Mouse (Mus musculus): Measurements from ENCODE around the gene Lepr. TPM values are rescaled to one million over a fixed set of nuclear protein-coding genes. Genes with fewer than 3 reads are reported as not detected.

Gene Lepr
- total RNA-seq, 1 experiment = 1.3 TPM

- Histone ChIP-seq H3K36me3 (ENCODE audit: control insufficient read depth, insufficient read depth, low read length, poor library complexity, severe bottlenecking) (no peaks in the 10 kb centered on the region), H3K9ac (ENCODE audit: insufficient read depth, low read depth, low read length, poor library complexity, severe bottlenecking) (no peak overlapping the region), H3K4me1 (ENCODE audit: control insufficient read depth in 2 of 2, insufficient read depth in 2 of 2, low read length in 2 of 2, poor library complexity in 1 of 2) (no peaks in the 10 kb centered on the region), H3K27ac (ENCODE audit: insufficient read depth, low read depth, low read length, poor library complexity, severe bottlenecking) (no peak overlapping the region), H3K9me3 (ENCODE audit: control insufficient read depth, insufficient read depth, low read depth, low read length) (no peaks in the 10 kb centered on the region), H3K4me3 (ENCODE audit: insufficient read depth in 1 of 2, low read depth in 1 of 2, low read length in 2 of 2, poor library complexity in 1 of 2, severe bottlenecking in 1 of 2) (no peak overlapping the region)
- no peak for TF ChIP-seq MAFK (IDR thresholded peaks at IDR 0.05; ENCODE audit: insufficient read depth, low read depth, low read length)
- no peak for TF ChIP-seq ZC3H11A (IDR thresholded peaks at IDR 0.05; ENCODE audit: borderline replicate concordance, low read depth, low read length)
- no peak for TF ChIP-seq ZNF384 (IDR thresholded peaks at IDR 0.05; ENCODE audit: low read depth, low read length)
- no peak for TF ChIP-seq HCFC1 (IDR thresholded peaks at IDR 0.05; ENCODE audit: borderline replicate concordance, insufficient read depth, low read length)
- no peak for TF ChIP-seq CHD2 (IDR thresholded peaks at IDR 0.05; ENCODE audit: low read depth, low read length)
- in situ Hi-C loops (cut with MboI; ENCODE audit: low sequenced_read_pairs in 2 of 2, unreplicated experiment in 2 of 2) = no loop called here
- no peak for DNase-seq (ENCODE audit: low read depth, low spot score)
These were observed 28.0 kb upstream of the Lepr start for GRCm38 (mm10) chr4:101689241-101689640.

- no peaks in the 10 kb centered on the region for H3K4me1 ChIP-seq (ENCODE audit: control insufficient read depth in 2 of 2, insufficient read depth in 2 of 2, low read length in 2 of 2, poor library complexity in 1 of 2)
- no peak overlapping the region for H3K4me3 ChIP-seq (ENCODE audit: insufficient read depth in 1 of 2, low read depth in 1 of 2, low read length in 2 of 2, poor library complexity in 1 of 2, severe bottlenecking in 1 of 2)
- H3K36me3 ChIP-seq (ENCODE audit: control insufficient read depth, insufficient read depth, low read length, poor library complexity, severe bottlenecking) = no peaks in the 10 kb centered on the region
- TF ChIP-seq HCFC1 (IDR thresholded peaks at IDR 0.05; ENCODE audit: borderline replicate concordance, insufficient read depth, low read length) = no peak
- no peak for TF ChIP-seq ZNF384 (IDR thresholded peaks at IDR 0.05; ENCODE audit: low read depth, low read length)
- no peak for TF ChIP-seq ZC3H11A (IDR thresholded peaks at IDR 0.05; ENCODE audit: borderline replicate concordance, low read depth, low read length)
- TF ChIP-seq MAFK (IDR thresholded peaks at IDR 0.05; ENCODE audit: insufficient read depth, low read depth, low read length) = no peak
- no peak for TF ChIP-seq CHD2 (IDR thresholded peaks at IDR 0.05; ENCODE audit: low read depth, low read length)
- DNase-seq (ENCODE audit: low read depth, low spot score) = no peak
- H3K9me3 ChIP-seq (ENCODE audit: control insufficient read depth, insufficient read depth, low read depth, low read length) = no peaks in the 10 kb centered on the region
- in situ Hi-C loops (cut with MboI; ENCODE audit: low sequenced_read_pairs in 2 of 2, unreplicated experiment in 2 of 2) = no loop called here
- H3K27ac ChIP-seq (ENCODE audit: insufficient read depth, low read depth, low read length, poor library complexity, severe bottlenecking) = no peak overlapping the region
- H3K9ac ChIP-seq (ENCODE audit: insufficient read depth, low read depth, low read length, poor library complexity, severe bottlenecking) = no peak overlapping the region
These were observed 27.6 kb upstream of the Lepr start for GRCm38 (mm10) chr4:101689645-101690044.

GRCm38 (mm10) chr4:101692892-101693291 is 24.3 kb upstream of the Lepr start:
- no peak overlapping the region for H3K9ac ChIP-seq (ENCODE audit: insufficient read depth, low read depth, low read length, poor library complexity, severe bottlenecking)
- no peak overlapping the region for H3K27ac ChIP-seq (ENCODE audit: insufficient read depth, low read depth, low read length, poor library complexity, severe bottlenecking)
- no peaks in the 10 kb centered on the region for H3K4me1 ChIP-seq (ENCODE audit: control insufficient read depth in 2 of 2, insufficient read depth in 2 of 2, low read length in 2 of 2, poor library complexity in 1 of 2)
- H3K36me3 ChIP-seq (ENCODE audit: control insufficient read depth, insufficient read depth, low read length, poor library complexity, severe bottlenecking) = no peaks in the 10 kb centered on the region
- no peaks in the 10 kb centered on the region for H3K9me3 ChIP-seq (ENCODE audit: control insufficient read depth, insufficient read depth, low read depth, low read length)
- no peak overlapping the region for H3K4me3 ChIP-seq (ENCODE audit: insufficient read depth in 1 of 2, low read depth in 1 of 2, low read length in 2 of 2, poor library complexity in 1 of 2, severe bottlenecking in 1 of 2)
- DNase-seq (ENCODE audit: low read depth, low spot score) = no peak
- in situ Hi-C loops (cut with MboI; ENCODE audit: low sequenced_read_pairs in 2 of 2, unreplicated experiment in 2 of 2) = no loop called here
- TF ChIP-seq MAFK (IDR thresholded peaks at IDR 0.05; ENCODE audit: insufficient read depth, low read depth, low read length) (no peak), ZC3H11A (IDR thresholded peaks at IDR 0.05; ENCODE audit: borderline replicate concordance, low read depth, low read length) (no peak), HCFC1 (IDR thresholded peaks at IDR 0.05; ENCODE audit: borderline replicate concordance, insufficient read depth, low read length) (no peak), CHD2 (IDR thresholded peaks at IDR 0.05; ENCODE audit: low read depth, low read length) (no peak), ZNF384 (IDR thresholded peaks at IDR 0.05; ENCODE audit: low read depth, low read length) (no peak)

- TF ChIP-seq ZC3H11A (IDR thresholded peaks at IDR 0.05; ENCODE audit: borderline replicate concordance, low read depth, low read length) = no peak
- no peak for TF ChIP-seq HCFC1 (IDR thresholded peaks at IDR 0.05; ENCODE audit: borderline replicate concordance, insufficient read depth, low read length)
- no peak for TF ChIP-seq ZNF384 (IDR thresholded peaks at IDR 0.05; ENCODE audit: low read depth, low read length)
- TF ChIP-seq MAFK (IDR thresholded peaks at IDR 0.05; ENCODE audit: insufficient read depth, low read depth, low read length) = no peak
- no peak for TF ChIP-seq CHD2 (IDR thresholded peaks at IDR 0.05; ENCODE audit: low read depth, low read length)
- Histone ChIP-seq H3K4me1 (ENCODE audit: control insufficient read depth in 2 of 2, insufficient read depth in 2 of 2, low read length in 2 of 2, poor library complexity in 1 of 2) (no peaks in the 10 kb centered on the region), H3K4me3 (ENCODE audit: insufficient read depth in 1 of 2, low read depth in 1 of 2, low read length in 2 of 2, poor library complexity in 1 of 2, severe bottlenecking in 1 of 2) (no peak overlapping the region), H3K27ac (ENCODE audit: insufficient read depth, low read depth, low read length, poor library complexity, severe bottlenecking) (no peak overlapping the region), H3K36me3 (ENCODE audit: control insufficient read depth, insufficient read depth, low read length, poor library complexity, severe bottlenecking) (no peaks in the 10 kb centered on the region), H3K9ac (ENCODE audit: insufficient read depth, low read depth, low read length, poor library complexity, severe bottlenecking) (no peak overlapping the region), H3K9me3 (ENCODE audit: control insufficient read depth, insufficient read depth, low read depth, low read length) (no peaks in the 10 kb centered on the region)
- no peak for DNase-seq (ENCODE audit: low read depth, low spot score)
- in situ Hi-C loops (cut with MboI; ENCODE audit: low sequenced_read_pairs in 2 of 2, unreplicated experiment in 2 of 2) = no loop called here
These were observed 22.7 kb upstream of the Lepr start for GRCm38 (mm10) chr4:101694529-101694928.

GRCm38 (mm10) chr4:101697236-101697635 is 20.0 kb upstream of the Lepr start:
- no peak for DNase-seq (ENCODE audit: low read depth, low spot score)
- no peak overlapping the region for H3K4me3 ChIP-seq (ENCODE audit: insufficient read depth in 1 of 2, low read depth in 1 of 2, low read length in 2 of 2, poor library complexity in 1 of 2, severe bottlenecking in 1 of 2)
- no peaks in the 10 kb centered on the region for H3K4me1 ChIP-seq (ENCODE audit: control insufficient read depth in 2 of 2, insufficient read depth in 2 of 2, low read length in 2 of 2, poor library complexity in 1 of 2)
- in situ Hi-C loops (cut with MboI; ENCODE audit: low sequenced_read_pairs in 2 of 2, unreplicated experiment in 2 of 2) = no loop called here
- H3K36me3 ChIP-seq (ENCODE audit: control insufficient read depth, insufficient read depth, low read length, poor library complexity, severe bottlenecking) = no peaks in the 10 kb centered on the region
- no peak for TF ChIP-seq ZC3H11A (IDR thresholded peaks at IDR 0.05; ENCODE audit: borderline replicate concordance, low read depth, low read length)
- TF ChIP-seq ZNF384 (IDR thresholded peaks at IDR 0.05; ENCODE audit: low read depth, low read length) = no peak
- no peak for TF ChIP-seq CHD2 (IDR thresholded peaks at IDR 0.05; ENCODE audit: low read depth, low read length)
- TF ChIP-seq MAFK (IDR thresholded peaks at IDR 0.05; ENCODE audit: insufficient read depth, low read depth, low read length) = no peak
- no peak for TF ChIP-seq HCFC1 (IDR thresholded peaks at IDR 0.05; ENCODE audit: borderline replicate concordance, insufficient read depth, low read length)
- no peaks in the 10 kb centered on the region for H3K9me3 ChIP-seq (ENCODE audit: control insufficient read depth, insufficient read depth, low read depth, low read length)
- no peak overlapping the region for H3K9ac ChIP-seq (ENCODE audit: insufficient read depth, low read depth, low read length, poor library complexity, severe bottlenecking)
- no peak overlapping the region for H3K27ac ChIP-seq (ENCODE audit: insufficient read depth, low read depth, low read length, poor library complexity, severe bottlenecking)
